8 mouse cellular contexts compared by ENCODE assay signal in the genomic region with DNA sequence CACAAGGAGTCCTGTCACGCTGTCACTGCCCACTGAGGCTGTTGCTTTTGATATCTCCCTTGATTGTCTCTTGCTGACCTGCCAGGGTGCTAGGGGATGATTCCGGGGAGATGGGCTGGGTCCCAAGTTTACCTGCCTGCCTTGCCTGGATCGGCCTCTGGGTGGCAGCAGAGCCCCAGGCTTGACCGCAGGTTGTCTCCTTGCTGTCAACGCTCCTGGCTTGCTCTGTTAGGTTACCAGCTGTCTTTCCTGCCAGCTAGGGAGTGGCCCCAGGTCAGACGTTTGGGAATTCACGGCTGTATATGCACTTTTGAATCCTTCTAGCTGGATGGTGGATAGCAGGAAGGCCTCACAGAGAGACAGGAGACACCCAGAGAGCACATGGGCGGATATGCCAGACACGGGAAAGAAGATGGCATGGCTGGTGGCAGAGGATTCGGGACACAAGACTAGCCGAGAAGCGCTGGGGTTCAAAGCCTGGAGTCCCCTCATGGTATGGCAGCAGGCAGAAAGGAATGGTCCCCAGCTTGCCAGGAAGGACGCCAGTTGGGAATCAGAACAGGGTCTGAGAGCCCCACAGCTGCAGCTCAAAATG. TPM values are rescaled to one million over a fixed set of nuclear protein-coding genes. Genes with fewer than 3 reads are reported as not detected.
DNase-seq lines count a peak whose midpoint lies in the region; ATAC-seq and TF ChIP-seq lines count a peak whose summit lies in the region.

No protein-coding gene starts in this region.

- DNase-seq in layer of hippocampus, adult 18-20 months (ENCODE audit: low spot score in 2 of 2), result peak; percentile 38 to 77
- no peak for DNase-seq in layer of hippocampus, adult 9-11 months
- DNase-seq in cerebellum, adult 18-20 months, result peak; percentile 74 to 85
- peak; percentile 14 for DNase-seq in liver, adult 2 months (ENCODE audit: extremely low read depth, low read depth, low spot score)
- peak; percentile 61 for DNase-seq in thymus, postnatal 14 days

- no peaks in the 10 kb centered on the region for H3K36me3 ChIP-seq in forebrain, embryonic 16.5 days (ENCODE audit: control insufficient read depth, insufficient read depth)
- H3K36me3 ChIP-seq in intestine, postnatal 0 days (ENCODE audit: control insufficient read depth, insufficient read depth), result no peaks in the 10 kb centered on the region
- H3K36me3 ChIP-seq in liver, adult 2 months (ENCODE audit: control insufficient read depth, insufficient read depth, low read length), result no peaks in the 10 kb centered on the region
- no peaks in the 10 kb centered on the region for H3K36me3 ChIP-seq in neural tube, embryonic 12.5 days

- WGBS in forebrain, embryonic 16.5 days, result 32% methylated on average over 13 of the region's 13 CpGs
- 27% methylated on average over 13 of the region's 13 CpGs for WGBS in intestine, postnatal 0 days
- WGBS in liver, adult 2 months, result 29% methylated on average over 13 of the region's 13 CpGs
- WGBS in neural tube, embryonic 12.5 days, result 36% methylated on average over 13 of the region's 13 CpGs

- no peaks in the 10 kb centered on the region for H3K79me2 ChIP-seq in liver, adult 2 months (ENCODE audit: control insufficient read depth, insufficient read depth, low read length)

- TF ChIP-seq POLR2A in liver, adult 2 months (IDR thresholded peaks at IDR 0.05; ENCODE audit: extremely low read depth, insufficient read depth, low read length), result no peak

- H3K4me1 ChIP-seq in forebrain, embryonic 16.5 days (replicated peaks; ENCODE audit: control insufficient read depth, insufficient read depth, low read length), result peaks cover 6% of the 10 kb centered on the region; the same call in 1 of the 2 replicates
- H3K4me1 ChIP-seq in intestine, postnatal 0 days (replicated peaks; ENCODE audit: control insufficient read depth, insufficient read depth, low read length), result no peaks in the 10 kb centered on the region; the same call in 1 of the 2 replicates
- H3K4me1 ChIP-seq in liver, adult 2 months (ENCODE audit: control insufficient read depth, insufficient read depth, low read length), result no peaks in the 10 kb centered on the region
- H3K4me1 ChIP-seq in neural tube, embryonic 12.5 days, result peaks cover 15% of the 10 kb centered on the region

- no peaks in the 10 kb centered on the region for H3K27me3 ChIP-seq in forebrain, embryonic 16.5 days (replicated peaks; ENCODE audit: control insufficient read depth, insufficient read depth, low read length)
- H3K27me3 ChIP-seq in intestine, postnatal 0 days (replicated peaks; ENCODE audit: control insufficient read depth, insufficient read depth, low read length), result no peaks in the 10 kb centered on the region
- no peaks in the 10 kb centered on the region for H3K27me3 ChIP-seq in liver, adult 2 months (ENCODE audit: control insufficient read depth, insufficient read depth, low read length)
- H3K27me3 ChIP-seq in neural tube, embryonic 12.5 days (replicated peaks), result no peaks in the 10 kb centered on the region

- H3K4me2 ChIP-seq in forebrain, embryonic 16.5 days (ENCODE audit: low read length), result no peak overlapping the region
- no peak overlapping the region for H3K4me2 ChIP-seq in intestine, postnatal 0 days (replicated peaks; ENCODE audit: low read depth)
- no peak overlapping the region for H3K4me2 ChIP-seq in neural tube, embryonic 12.5 days (replicated peaks)

- H3K4me3 ChIP-seq in forebrain, embryonic 16.5 days (replicated peaks; ENCODE audit: low read length), result no peak overlapping the region
- no peak overlapping the region for H3K4me3 ChIP-seq in intestine, postnatal 0 days (ENCODE audit: low read depth, low read length)
- no peak overlapping the region for H3K4me3 ChIP-seq in liver, adult 2 months (ENCODE audit: insufficient read depth, low read depth, low read length)
- no peak overlapping the region for H3K4me3 ChIP-seq in neural tube, embryonic 12.5 days

- H3K27ac ChIP-seq in forebrain, embryonic 16.5 days (ENCODE audit: low read length), result no peak overlapping the region
- no peak overlapping the region for H3K27ac ChIP-seq in intestine, postnatal 0 days (ENCODE audit: low read depth, low read length)
- H3K27ac ChIP-seq in liver, adult 2 months (replicated peaks; ENCODE audit: insufficient read depth, low read depth, low read length), result no peak overlapping the region
- H3K27ac ChIP-seq in neural tube, embryonic 12.5 days, result no peak overlapping the region

- no peak overlapping the region for H3K9ac ChIP-seq in forebrain, embryonic 16.5 days (replicated peaks; ENCODE audit: low read depth, low read length)
- H3K9ac ChIP-seq in intestine, postnatal 0 days (ENCODE audit: low read depth, low read length), result no peak overlapping the region
- no peak overlapping the region for H3K9ac ChIP-seq in liver, adult 2 months (ENCODE audit: low read depth, low read length)
- H3K9ac ChIP-seq in neural tube, embryonic 12.5 days, result no peak overlapping the region

- ATAC-seq in forebrain, embryonic 16.5 days, result peak; percentile 73
- peak; percentile 22; the same call in 1 of the 2 replicates for ATAC-seq in intestine, postnatal 0 days
- peak; percentile 41; the same call in 1 of the 2 replicates for ATAC-seq in neural tube, embryonic 12.5 days (ENCODE audit: low FRiP score, low read depth)

- no peaks in the 10 kb centered on the region for H3K9me3 ChIP-seq in forebrain, embryonic 16.5 days (ENCODE audit: control insufficient read depth, low read length)
- H3K9me3 ChIP-seq in intestine, postnatal 0 days (ENCODE audit: control insufficient read depth), result no peaks in the 10 kb centered on the region
- no peaks in the 10 kb centered on the region for H3K9me3 ChIP-seq in neural tube, embryonic 12.5 days

- peak; percentile 99 for TF ChIP-seq CTCF in intestine, postnatal 0 days (IDR thresholded peaks at IDR 0.05; ENCODE audit: low read depth)
- TF ChIP-seq CTCF in liver, adult 2 months (IDR thresholded peaks at IDR 0.05; ENCODE audit: low read depth, low read length), result peak; percentile 99

RNA-seq across cellular contexts. Expression of gene Gjb5, which starts 10.5 kb away (rescaled TPM):
- not detected for total RNA-seq in layer of hippocampus, adult 18-20 months (2021)
- polyA plus RNA-seq in forebrain, embryonic 16.5 days (2015; fragmentation: Nextera tagmentation; extraction: Ambion mirVana), result 0.11 and 0.14 TPM in 2 replicates
- 1.3 and 1.6 TPM in 2 replicates for polyA plus RNA-seq in intestine, postnatal 0 days (2015; fragmentation: Nextera tagmentation; extraction: Ambion mirVana)
- not detected in 2 replicates for total RNA-seq in liver, adult 2 months (2014; rRNA removed)
- polyA plus RNA-seq in liver, adult 2 months (2012; rRNA removed), result 0.05 TPM in 1 of 2 replicates, not detected in the other
- 0.41 and 0.43 TPM in 2 replicates for polyA plus RNA-seq in neural tube, embryonic 12.5 days (2016; fragmentation: Nextera tagmentation; extraction: Ambion mirVana)

RNA-seq across cellular contexts. Expression of gene Gjb4, which starts 14.6 kb away (rescaled TPM):
- total RNA-seq in layer of hippocampus, adult 18-20 months (2021), result not detected
- 0.16 TPM in 1 of 2 replicates, not detected in the other for polyA plus RNA-seq in forebrain, embryonic 16.5 days (2015; fragmentation: Nextera tagmentation; extraction: Ambion mirVana)
- 0.13 and 0.26 TPM in 2 replicates for polyA plus RNA-seq in intestine, postnatal 0 days (2015; fragmentation: Nextera tagmentation; extraction: Ambion mirVana)
- not detected in 2 replicates for total RNA-seq in liver, adult 2 months (2014; rRNA removed)
- polyA plus RNA-seq in liver, adult 2 months (2012; rRNA removed), result not detected in 2 replicates
- polyA plus RNA-seq in neural tube, embryonic 12.5 days (2016; fragmentation: Nextera tagmentation; extraction: Ambion mirVana), result not detected in 2 replicates

RNA-seq across cellular contexts. Expression of gene Gjb3, which starts 37.8 kb away (rescaled TPM):
- total RNA-seq in layer of hippocampus, adult 18-20 months (2021), result under 1 TPM; 0.18 to 0.25 TPM
- not detected in 2 replicates for polyA plus RNA-seq in forebrain, embryonic 16.5 days (2015; fragmentation: Nextera tagmentation; extraction: Ambion mirVana)
- 0.68 and 1.3 TPM in 2 replicates for polyA plus RNA-seq in intestine, postnatal 0 days (2015; fragmentation: Nextera tagmentation; extraction: Ambion mirVana)
- total RNA-seq in liver, adult 2 months (2014; rRNA removed), result not detected in 2 replicates
- polyA plus RNA-seq in liver, adult 2 months (2012; rRNA removed), result not detected in 2 replicates
- polyA plus RNA-seq in neural tube, embryonic 12.5 days (2016; fragmentation: Nextera tagmentation; extraction: Ambion mirVana), result 0.77 and 0.85 TPM in 2 replicates

RNA-seq across cellular contexts. Expression of gene Gja4, which starts 54.6 kb away (rescaled TPM):
- 1 to 10 TPM; 1.5 to 1.7 TPM for total RNA-seq in layer of hippocampus, adult 18-20 months (2021)
- polyA plus RNA-seq in forebrain, embryonic 16.5 days (2015; fragmentation: Nextera tagmentation; extraction: Ambion mirVana), result 13.3 and 16.4 TPM in 2 replicates
- 11.4 and 13.8 TPM in 2 replicates for polyA plus RNA-seq in intestine, postnatal 0 days (2015; fragmentation: Nextera tagmentation; extraction: Ambion mirVana)
- total RNA-seq in liver, adult 2 months (2014; rRNA removed), result 1.5 and 1.9 TPM in 2 replicates
- 8.0 and 8.8 TPM in 2 replicates for polyA plus RNA-seq in liver, adult 2 months (2012; rRNA removed)
- 17.1 and 19.4 TPM in 2 replicates for polyA plus RNA-seq in neural tube, embryonic 12.5 days (2016; fragmentation: Nextera tagmentation; extraction: Ambion mirVana)

Comparison
In these comparisons a context has a peak if more than half of its experiments do, and no peak if none do; other contexts are left out.
1. ATAC-seq: peak in every context shown above with its lines; median percentile 73 in forebrain, embryonic 16.5 days; 41 in neural tube, embryonic 12.5 days; 22 in intestine, postnatal 0 days.